Mouse (Mus musculus) ES-Bruce4 (cell line): ENCODE data around the gene Tmem182. TPM values are rescaled to one million over a fixed set of nuclear protein-coding genes. Genes with fewer than 3 reads are reported as not detected.

Source experiments
- H3K27ac ChIP-seq: 2 replicates; pipeline ENCODE4 v1.5.1; 2012; ENCODE audit warnings: low read length, inconsistent platforms; ENCODE audit not compliant: insufficient read depth
- H3K27me3 ChIP-seq: 2 replicates; pipeline ENCODE4 v1.6.1; 2012; ENCODE audit warnings: mild to moderate bottlenecking, low read length, inconsistent platforms; ENCODE audit not compliant: control insufficient read depth, poor library complexity, insufficient read depth, severe bottlenecking
- H3K36me3 ChIP-seq: 2 replicates; pipeline ENCODE4 v1.6.1; 2012; ENCODE audit warnings: inconsistent platforms, mild to moderate bottlenecking, low read length, moderate library complexity; ENCODE audit not compliant: control insufficient read depth, poor library complexity, insufficient read depth, severe bottlenecking
- H3K4me1 ChIP-seq: one replicate; pipeline ENCODE4 v1.8.1; 2011; ENCODE audit warnings: low read length; ENCODE audit not compliant: control insufficient read depth, insufficient read depth
- H3K4me3 ChIP-seq: 2 replicates; pipeline ENCODE4 v1.5.1; 2011; ENCODE audit warnings: low read depth, mild to moderate bottlenecking, low read length
- H3K9ac ChIP-seq: 2 replicates; pipeline ENCODE4 v1.6.1; 2012; ENCODE audit warnings: low read depth, mild to moderate bottlenecking, inconsistent platforms; ENCODE audit not compliant: poor library complexity, severe bottlenecking
- H3K9me3 ChIP-seq: replicated peaks from 2 replicates; pipeline ENCODE4 v1.6.1; 2012; ENCODE audit warnings: mild to moderate bottlenecking, low read length, inconsistent platforms; ENCODE audit not compliant: control insufficient read depth, poor library complexity, insufficient read depth, severe bottlenecking
- CTCF ChIP-seq: IDR thresholded peaks from one replicate; pipeline ENCODE4 v1.8.1; 2011; ENCODE audit warnings: low read depth, low read length
- EP300 ChIP-seq: IDR thresholded peaks from 2 replicates; pipeline ENCODE4 v1.6.1; 2011; ENCODE audit warnings: low read depth, low read length; ENCODE audit not compliant: insufficient read depth
- POLR2A ChIP-seq: IDR thresholded peaks from one replicate; pipeline ENCODE4 v1.8.1; 2011; ENCODE audit warnings: low read length; ENCODE audit not compliant: insufficient read depth
- polyA plus RNA-seq: library from polyadenylated mRNA; stranded (reverse); fragments of >200 nt; gene quantifications from 2 replicates; pipeline ENCODE4 v1.2.4, GENCODE M21; 2011; ENCODE audit warnings: low read depth; ENCODE audit not compliant: missing spikeins, insufficient read depth, insufficient read length

The Tmem182 gene
- polyA plus RNA-seq, 1 experiment = not detected

GRCm38 (mm10) chr1:40890246-40890645, 84.8 kb downstream of the Tmem182 start:
- peaks cover 9% of the 10 kb centered on the region for H3K9me3 ChIP-seq
- no peaks in the 10 kb centered on the region for H3K27me3 ChIP-seq
- no peak overlapping the region for H3K9ac ChIP-seq
- no peak overlapping the region for H3K4me3 ChIP-seq
- H3K4me1 ChIP-seq = no peaks in the 10 kb centered on the region
- H3K27ac ChIP-seq = no peak overlapping the region
- TF ChIP-seq CTCF (no peak), POLR2A (no peak), EP300 (no peak)
- no peaks in the 10 kb centered on the region for H3K36me3 ChIP-seq

- no peak overlapping the region for H3K9ac ChIP-seq
- no peaks in the 10 kb centered on the region for H3K9me3 ChIP-seq
- no peaks in the 10 kb centered on the region for H3K27me3 ChIP-seq
- no peaks in the 10 kb centered on the region for H3K36me3 ChIP-seq
- no peaks in the 10 kb centered on the region for H3K4me1 ChIP-seq
- TF ChIP-seq POLR2A = no peak
- no peak overlapping the region for H3K27ac ChIP-seq
- no peak overlapping the region for H3K4me3 ChIP-seq
These were observed 98.3 kb downstream of the Tmem182 start for GRCm38 (mm10) chr1:40903712-40904111.

Other genes starting within 250 kb of the Tmem182 start
- gene Slc9a4, start 225.5 kb upstream of the Tmem182 start, polyA plus RNA-seq = not detected in 2 replicates
- not detected in 2 replicates for gene Slc9a2, start 125.0 kb upstream of the Tmem182 start, polyA plus RNA-seq
- 1.4 and 1.6 TPM in 2 replicates for gene Mfsd9, start 14.9 kb upstream of the Tmem182 start, polyA plus RNA-seq